Mouse (Mus musculus) testis, adult 2 months (tissue): ENCODE data around the gene Fgf4.

ENCODE experiments used
- CTCF ChIP-seq: fragments of 200-500 bp; IDR thresholded peaks from 2 replicates; pipeline ENCODE4 v1.5.1; 2012; ENCODE audit warnings: low read depth, mild to moderate bottlenecking, inconsistent platforms, low read length, moderate library complexity; ENCODE audit not compliant: control insufficient read depth, insufficient read depth, insufficient replicate concordance
- POLR2A ChIP-seq: fragments of 200-500 bp; IDR thresholded peaks from 2 replicates; pipeline ENCODE4 v1.6.1; 2012; ENCODE audit warnings: low read depth, mild to moderate bottlenecking, inconsistent platforms, low read length, moderate library complexity; ENCODE audit not compliant: control insufficient read depth

- TF ChIP-seq POLR2A (no peak), CTCF (no peak)
These were observed 44.7 kb downstream of the Fgf4 start for GRCm38 (mm10) chr7:144891863-144892262.
